30 mouse cellular contexts compared by ENCODE assay signal in genomic region chr13:19830560-19830959, GRCm38 (mm10). TPM values are rescaled to one million over a fixed set of nuclear protein-coding genes. Genes with fewer than 3 reads are reported as not detected.
DNase-seq lines count a peak whose midpoint lies in the region; ATAC-seq and TF ChIP-seq lines count a peak whose summit lies in the region.
"Had no signal": no experiment of that assay in that cellular context is flagged by ENCODE, and none has a peak within 500 bp of the region (broad histone marks: within the 10 kb centered on the region; RNA-seq: fewer than 3 reads in every experiment).

No protein-coding gene starts in this region.

- H3K9ac ChIP-seq in lung, postnatal 0 days (replicated peaks; ENCODE audit: low read depth), result no peak overlapping the region
- no peak overlapping the region for H3K9ac ChIP-seq in midbrain, postnatal 0 days (replicated peaks; ENCODE audit: low read length, poor library complexity, severe bottlenecking)
- H3K9ac ChIP-seq: embryonic facial prominence, embryonic 13.5 days; embryonic facial prominence, embryonic 15.5 days had no signal

- whole genome bisulfite sequencing in lung, postnatal 0 days, result 89% methylated on average over 4 of the region's 4 CpGs
- WGBS in macrophage (ENCODE audit: missing documents), result 18% methylated on average over 4 of the region's 4 CpGs
- WGBS in midbrain, postnatal 0 days, result 96% methylated on average over 4 of the region's 4 CpGs

- no peaks in the 10 kb centered on the region for H3K4me1 ChIP-seq in lung, postnatal 0 days (ENCODE audit: insufficient read depth, low read depth, low read length)
- peaks cover 30% of the 10 kb centered on the region for H3K4me1 ChIP-seq in bone marrow macrophage, adult 2 months (ENCODE audit: control insufficient read depth, insufficient read depth, low read length)
- no peaks in the 10 kb centered on the region for H3K4me1 ChIP-seq in midbrain, postnatal 0 days (ENCODE audit: insufficient read depth, low read length)
- H3K4me1 ChIP-seq: embryonic facial prominence, embryonic 13.5 days; embryonic facial prominence, embryonic 15.5 days had no signal

- H3K36me3 ChIP-seq in lung, postnatal 0 days (ENCODE audit: insufficient read depth, low read length), result no peaks in the 10 kb centered on the region
- H3K36me3 ChIP-seq in macrophage (ENCODE audit: inconsistent target), result no peaks in the 10 kb centered on the region
- H3K36me3 ChIP-seq in midbrain, postnatal 0 days (ENCODE audit: insufficient read depth, low read length), result no peaks in the 10 kb centered on the region
- H3K36me3 ChIP-seq: embryonic facial prominence, embryonic 13.5 days; embryonic facial prominence, embryonic 15.5 days; G1E had no signal

- TF ChIP-seq CTCF in lung, postnatal 0 days (IDR thresholded peaks at IDR 0.05), result no peak
- TF ChIP-seq CTCF in bone marrow macrophage, adult 2 months (IDR thresholded peaks at IDR 0.05; ENCODE audit: low read depth, low read length), result no peak
- TF ChIP-seq CTCF in midbrain, postnatal 0 days (IDR thresholded peaks at IDR 0.05), result no peak

- no peak overlapping the region for H3K4me3 ChIP-seq in lung, postnatal 0 days (ENCODE audit: low read depth, low read length)
- no peak overlapping the region for H3K4me3 ChIP-seq in bone marrow macrophage, adult 2 months (ENCODE audit: insufficient read depth, low read length)
- no peak overlapping the region for H3K4me3 ChIP-seq in macrophage (ENCODE audit: inconsistent target)
- H3K4me3 ChIP-seq in midbrain, postnatal 0 days (ENCODE audit: low read depth, low read length), result no peak overlapping the region
- H3K4me3 ChIP-seq: embryonic facial prominence, embryonic 13.5 days; embryonic facial prominence, embryonic 15.5 days; erythroblast, embryonic 14.5 days had no signal

- H3K79me2 ChIP-seq in macrophage (ENCODE audit: inconsistent target), result no peaks in the 10 kb centered on the region

- no peak for TF ChIP-seq POLR2A in bone marrow macrophage, adult 2 months (IDR thresholded peaks at IDR 0.05; ENCODE audit: borderline replicate concordance, low read depth, low read length)

- no peaks in the 10 kb centered on the region for H3K9me3 ChIP-seq in lung, postnatal 0 days (ENCODE audit: low read length)
- H3K9me3 ChIP-seq in midbrain, postnatal 0 days (ENCODE audit: low read length), result no peaks in the 10 kb centered on the region
- H3K9me3 ChIP-seq: embryonic facial prominence, embryonic 13.5 days; embryonic facial prominence, embryonic 15.5 days; G1E had no signal

- no peaks in the 10 kb centered on the region for H3K27me3 ChIP-seq in lung, postnatal 0 days (replicated peaks; ENCODE audit: insufficient read depth, low read length)
- H3K27me3 ChIP-seq in midbrain, postnatal 0 days (ENCODE audit: insufficient read depth, low read length), result no peaks in the 10 kb centered on the region
- H3K27me3 ChIP-seq: CH12.LX; embryonic facial prominence, embryonic 13.5 days; embryonic facial prominence, embryonic 15.5 days; Patski had no signal

- no peak overlapping the region for H3K27ac ChIP-seq in lung, postnatal 0 days (ENCODE audit: low read length)
- peak overlapping the region; percentile 6; the same call in 1 of the 2 replicates for H3K27ac ChIP-seq in bone marrow macrophage, adult 2 months (ENCODE audit: insufficient read depth, low read depth, low read length)
- 0 out of 2 replicates have a peak overlapping the region, but pooled peaks have one; percentile 12 for H3K27ac ChIP-seq in macrophage
- no peak overlapping the region for H3K27ac ChIP-seq in midbrain, postnatal 0 days (ENCODE audit: low read depth, low read length)
- H3K27ac ChIP-seq: embryonic facial prominence, embryonic 13.5 days; embryonic facial prominence, embryonic 15.5 days had no signal

- H3K4me2 ChIP-seq in lung, postnatal 0 days (replicated peaks; ENCODE audit: low read depth, low read length), result no peak overlapping the region
- no peak overlapping the region for H3K4me2 ChIP-seq in midbrain, postnatal 0 days (ENCODE audit: low read depth, low read length, poor library complexity, severe bottlenecking)
- H3K4me2 ChIP-seq: embryonic facial prominence, embryonic 13.5 days; embryonic facial prominence, embryonic 15.5 days had no signal

- intact Hi-C loops in heart, postnatal 25 days (cut with DNase I), result no loop called here

- no peak for TF ChIP-seq EP300 in lung, postnatal 0 days (IDR thresholded peaks at IDR 0.05)

- peak; percentile 7 for DNase-seq in lung, postnatal 36 days
- DNase-seq in lung, postnatal 0 days (ENCODE audit: low spot score), result no peak
- no peak for DNase-seq in layer of hippocampus, postnatal 36 days
- no peak for DNase-seq in heart, postnatal 25 days (ENCODE audit: low spot score)
- DNase-seq in midbrain, postnatal 0 days (ENCODE audit: low spot score), result no peak
- DNase-seq: adrenal gland, adult 8-10 months; adrenal gland, postnatal 14 days; adrenal gland, postnatal 36 days; B cell, adult 2 months; cerebellum, adult 11 months; cerebellum, adult 18-20 months; cerebellum, adult 8-10 months; cerebellum, adult 9-11 months; cerebellum, postnatal 14 days; cerebellum, postnatal 36 days; embryo, embryonic 11 days had no signal

- ATAC-seq in lung, postnatal 0 days, result no peak
- peak; percentile 70 for ATAC-seq in megakaryocyte progenitor cell, adult 5-6 weeks (replicated peaks; ENCODE audit: poor library complexity)
- no peak for ATAC-seq in midbrain, postnatal 0 days (ENCODE audit: low FRiP score)
- ATAC-seq: activated CD4-positive, CD25-positive, alpha-beta regulatory T cell, adult 4 months; CD4-positive, CD25-positive, alpha-beta regulatory T cell, adult 4 months; forebrain, embryonic 14.5 days; forebrain, embryonic 16.5 days; Patski had no signal

RNA-seq across cellular contexts. Expression of gene Gpr141, which starts 6.5 kb away (rescaled TPM):
- polyA plus RNA-seq in lung, postnatal 0 days (2015; fragmentation: Nextera tagmentation; extraction: Ambion mirVana), result 1.4 and 2.6 TPM in 2 replicates
- polyA plus RNA-seq in bone marrow macrophage, adult 2 months (2012; ENCODE audit: insufficient read depth, insufficient read length, missing spikeins), result 58.4 and 61.8 TPM in 2 replicates
- 100 to 1,000 TPM in 1 of 26 experiments, 10 to 100 TPM in 18, 1 to 10 TPM in 7; 1.5 to 109 (median 26.5) TPM for total RNA-seq in macrophage (2018; cell fraction: chromatin; rRNA removed)
- total RNA-seq in macrophage (2018; cell fraction: cytosol; rRNA removed), result 10 to 100 TPM in 24 of 26 experiments, 1 to 10 TPM in 2; 5.8 to 49.4 (median 21.0) TPM
- total RNA-seq in macrophage (2018; cell fraction: nucleus; rRNA removed), result 100 to 1,000 TPM in 7 of 26 experiments, 10 to 100 TPM in 18, 1 to 10 TPM in 1; 9.6 to 150 (median 48.3) TPM
- 5.4 to 21.8 TPM (median 6.4 TPM) in 3 replicates for polyA plus RNA-seq in macrophage (2018)
- 18.1 and 20.8 TPM in 2 replicates for total RNA-seq in megakaryocyte progenitor cell, adult 5-6 weeks (2015)
- 24.5 and 24.9 TPM in 2 replicates for total RNA-seq in megakaryocyte progenitor cell, adult 5-6 weeks (2017)
- total RNA-seq in layer of hippocampus, postnatal 36 days (2021), result not detected
- total RNA-seq in heart, postnatal 25 days (2021), result under 1 TPM in 1 of 2 experiments, not detected in 1; 0.16 TPM
- 0.99 and 5.3 TPM in 2 replicates for total RNA-seq in midbrain, postnatal 0 days (2014; rRNA removed)
- polyA plus RNA-seq in midbrain, postnatal 0 days (2015; fragmentation: Nextera tagmentation; extraction: Ambion mirVana), result 0.09 and 0.10 TPM in 2 replicates
- polyA plus RNA-seq: activated CD4-positive, CD25-positive, alpha-beta regulatory T cell, adult 4 months; CD4-positive, CD25-positive, alpha-beta regulatory T cell, adult 4 months; erythroblast, embryonic 14.5 days; forebrain, embryonic 11.5 days; forebrain, embryonic 16.5 days; G1E; Patski had no signal

Comparison
In these comparisons a context has a peak if more than half of its experiments do, and no peak if none do; other contexts are left out.
1. H3K27ac ChIP-seq: peak in bone marrow macrophage, adult 2 months (single experiment) and macrophage (single experiment); none in lung, postnatal 0 days (single experiment) and midbrain, postnatal 0 days (single experiment).